Mouse (Mus musculus) cerebellum, adult 11 months (tissue): ENCODE measurements at regions not wholly inside any gene's neighbourhood (a gene's known extent, or its start where the extent isn't known, plus 50 kb on each side); places are given as distances from the start of the nearest gene placed in this dataset.
A peak's percentile ranks its signal among the peaks of the same experiment; 100 is the strongest.

Source experiments
- DNase-seq: peaks from one replicate; pipeline ENCODE4 v3.0.0; 2022

- DNase-seq, result no peak
These were observed 162.5 kb upstream of the Gm9747 start for GRCm38 (mm10) chr1:82070181-82071109.

- DNase-seq, result no peak
These were observed 143.6 kb upstream of the Gm9747 start for GRCm38 (mm10) chr1:82089136-82089839.

GRCm38 (mm10) chr1:82095101-82095500 lies 137.8 kb upstream of the Gm9747 start:
- no peak for DNase-seq

- no peak for DNase-seq
These were observed 126.2 kb upstream of the Gm9747 start for GRCm38 (mm10) chr1:82106756-82107155.

- no peak for DNase-seq
These were observed 122.8 kb upstream of the Gm9747 start for GRCm38 (mm10) chr1:82110071-82110635.

- DNase-seq, result no peak
These were observed 120.5 kb upstream of the Gm9747 start for GRCm38 (mm10) chr1:82112401-82112800.

- DNase-seq, result no peak
These were observed 108.4 kb upstream of the Gm9747 start for GRCm38 (mm10) chr1:82124503-82124902.

GRCm38 (mm10) chr1:82129700-82130275 lies 103.1 kb upstream of the Gm9747 start:
- DNase-seq, result no peak

- DNase-seq, result no peak
These were observed 100.4 kb upstream of the Gm9747 start for GRCm38 (mm10) chr1:82132536-82132935.

GRCm38 (mm10) chr1:82134938-82135337 lies 98.0 kb upstream of the Gm9747 start:
- no peak for DNase-seq

GRCm38 (mm10) chr1:82135761-82136331 lies 97.1 kb upstream of the Gm9747 start:
- no peak for DNase-seq

GRCm38 (mm10) chr1:82145256-82145655 lies 87.7 kb upstream of the Gm9747 start:
- no peak for DNase-seq

GRCm38 (mm10) chr1:82150219-82151128 lies 82.4 kb upstream of the Gm9747 start:
- peak; percentile 2 for DNase-seq

- DNase-seq, result no peak
These were observed 77.0 kb upstream of the Gm9747 start for GRCm38 (mm10) chr1:82155961-82156360.

- no peak for DNase-seq
These were observed 75.9 kb upstream of the Gm9747 start for GRCm38 (mm10) chr1:82157013-82157412.

- DNase-seq, result no peak
These were observed 74.4 kb upstream of the Gm9747 start for GRCm38 (mm10) chr1:82158466-82158865.

- no peak for DNase-seq
These were observed 73.7 kb upstream of the Gm9747 start for GRCm38 (mm10) chr1:82159201-82159600.

GRCm38 (mm10) chr1:82162926-82163325 lies 70.0 kb upstream of the Gm9747 start:
- no peak for DNase-seq

- no peak for DNase-seq
These were observed 64.8 kb upstream of the Gm9747 start for GRCm38 (mm10) chr1:82168158-82168557.

GRCm38 (mm10) chr1:82168949-82169348 lies 64.0 kb upstream of the Gm9747 start:
- no peak for DNase-seq

GRCm38 (mm10) chr1:82180427-82180826 lies 52.5 kb upstream of the Gm9747 start:
- no peak for DNase-seq
